Mouse (Mus musculus): ENCODE measurements around the gene BC016579. TPM values are rescaled to one million over a fixed set of nuclear protein-coding genes. Genes with fewer than 3 reads are reported as not detected.

BC016579 gene
- 0.27 TPM in 1 of 2 replicates, not detected in the other for polyA plus RNA-seq (2016; fragmentation: Nextera tagmentation; extraction: Ambion mirVana)

DNA sequence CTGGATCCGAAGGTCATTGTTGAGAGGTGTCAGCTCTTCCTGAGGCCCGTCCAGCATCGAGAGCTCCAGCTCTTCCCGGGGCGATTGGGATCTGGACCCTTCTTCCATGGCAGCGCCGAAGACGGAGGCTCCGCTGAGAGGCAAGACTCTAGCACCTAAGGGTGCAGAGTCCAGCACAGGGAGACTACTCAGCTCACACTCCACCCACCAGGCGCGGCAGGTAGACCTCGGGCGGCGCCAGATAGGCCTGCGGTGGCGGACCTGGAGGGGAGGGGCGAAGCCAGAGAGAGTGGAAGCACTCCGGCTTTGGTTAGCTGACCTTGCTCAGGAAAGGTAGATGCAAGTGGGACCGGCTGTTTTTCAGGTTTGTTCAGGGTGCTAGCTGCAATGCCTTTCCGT is at the start of gene BC016579:
Gene BC016579 (minus strand): TSS at position 135 of the 399 bp plus-strand sequence.
- WGBS = 5% methylated on average over 20 of the region's 20 CpGs
- Histone ChIP-seq H3K9ac (no peak within 1 kb of the TSS), H3K27ac (no peak within 1 kb of the TSS), H3K27me3 (peaks cover 18% of the 10 kb centered on the region), H3K4me2 (replicated peaks) (peak within 1 kb of the TSS; percentile 57), H3K9me3 (replicated peaks) (no peaks in the 10 kb centered on the region), H3K4me3 (peak within 1 kb of the TSS; percentile 25), H3K36me3 (no peaks in the 10 kb centered on the region), H3K4me1 (peaks cover 8% of the 10 kb centered on the region)
- ATAC-seq (ENCODE audit: low FRiP score) = no peak

GRCm38 (mm10) chr16:45699301-45699700 is 45.4 kb upstream of the BC016579 start:
- no peak overlapping the region for H3K9ac ChIP-seq
- no peak for ATAC-seq (ENCODE audit: low FRiP score)
- no peak overlapping the region for H3K4me3 ChIP-seq
- H3K27me3 ChIP-seq = no peaks in the 10 kb centered on the region
- 84% methylated on average over 5 of the region's 5 CpGs for WGBS
- no peaks in the 10 kb centered on the region for H3K4me1 ChIP-seq
- no peaks in the 10 kb centered on the region for H3K9me3 ChIP-seq (replicated peaks)
- H3K4me2 ChIP-seq (replicated peaks) = no peak overlapping the region
- no peaks in the 10 kb centered on the region for H3K36me3 ChIP-seq
- H3K27ac ChIP-seq = no peak overlapping the region

- H3K4me2 ChIP-seq (replicated peaks) = no peak overlapping the region
- H3K4me1 ChIP-seq = no peaks in the 10 kb centered on the region
- no peak overlapping the region for H3K9ac ChIP-seq
- WGBS = 65% methylated on average over 6 of the region's 6 CpGs
- H3K27me3 ChIP-seq = no peaks in the 10 kb centered on the region
- H3K4me3 ChIP-seq = no peak overlapping the region
- no peaks in the 10 kb centered on the region for H3K9me3 ChIP-seq (replicated peaks)
- no peak for ATAC-seq (ENCODE audit: low FRiP score)
- no peaks in the 10 kb centered on the region for H3K36me3 ChIP-seq
- no peak overlapping the region for H3K27ac ChIP-seq
Measured at GRCm38 (mm10) chr16:45697996-45698395, 44.1 kb upstream of the BC016579 start.

DNA sequence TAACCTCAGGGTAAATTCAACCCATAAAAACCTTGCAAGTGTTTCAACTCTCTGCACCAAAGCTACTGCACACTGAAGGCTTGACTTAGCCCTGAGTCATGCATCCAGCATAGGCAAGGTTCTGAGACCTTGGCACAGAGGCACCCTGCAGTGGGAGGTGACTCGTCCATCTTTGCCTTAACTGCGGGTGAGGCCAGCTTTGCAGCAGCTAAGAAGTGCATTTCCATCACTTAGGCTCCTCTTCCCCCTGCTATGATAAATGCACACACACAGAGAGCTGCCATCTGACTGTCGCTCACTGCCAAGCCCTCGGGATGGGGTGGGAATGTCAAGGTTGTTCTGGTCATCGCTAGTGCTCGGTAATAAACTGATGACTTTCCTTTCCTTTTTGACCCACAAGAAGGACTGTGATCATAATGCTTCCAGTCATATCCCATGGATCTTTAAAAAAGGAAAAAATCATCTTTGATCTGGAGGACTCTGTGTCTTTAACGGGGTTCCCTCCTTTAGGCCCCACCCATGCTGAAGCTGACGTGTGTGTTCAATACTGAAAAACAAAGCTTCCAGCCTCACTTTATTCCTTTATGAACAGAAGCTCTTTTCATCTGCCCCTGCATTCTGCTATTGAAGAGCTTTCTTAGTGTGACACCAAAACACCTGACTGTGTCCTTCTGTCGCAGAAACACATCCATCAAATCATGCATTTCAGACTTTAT is 41.7 kb upstream of the BC016579 start:
- no peaks in the 10 kb centered on the region for H3K9me3 ChIP-seq (replicated peaks)
- H3K27ac ChIP-seq = no peak overlapping the region
- H3K9ac ChIP-seq = no peak overlapping the region
- H3K27me3 ChIP-seq = no peaks in the 10 kb centered on the region
- WGBS = 71% methylated on average over 9 of the region's 9 CpGs
- ATAC-seq (ENCODE audit: low FRiP score) = no peak
- peaks cover under 1% of the 10 kb centered on the region; the same call in 1 of the 2 replicates for H3K4me1 ChIP-seq
- no peak overlapping the region for H3K4me3 ChIP-seq
- H3K36me3 ChIP-seq = no peaks in the 10 kb centered on the region
- no peak overlapping the region for H3K4me2 ChIP-seq (replicated peaks)

- Histone ChIP-seq H3K27me3 (no peaks in the 10 kb centered on the region), H3K36me3 (no peaks in the 10 kb centered on the region), H3K9ac (no peak within 1 kb of the TSS), H3K4me2 (replicated peaks) (no peak within 1 kb of the TSS), H3K27ac (no peak within 1 kb of the TSS), H3K9me3 (replicated peaks) (no peaks in the 10 kb centered on the region), H3K4me1 (peaks cover 8% of the 10 kb centered on the region), H3K4me3 (no peak within 1 kb of the TSS)
- 76% methylated on average over 10 of the region's 10 CpGs for WGBS
- no peak for ATAC-seq (ENCODE audit: low FRiP score)
Measured at GRCm38 (mm10) chr16:45693558-45693957, 39.7 kb upstream of the BC016579 start, which contains the start of gene Tmprss7. Gene Tmprss7 (minus strand): TSS chr16:45693658.

DNA sequence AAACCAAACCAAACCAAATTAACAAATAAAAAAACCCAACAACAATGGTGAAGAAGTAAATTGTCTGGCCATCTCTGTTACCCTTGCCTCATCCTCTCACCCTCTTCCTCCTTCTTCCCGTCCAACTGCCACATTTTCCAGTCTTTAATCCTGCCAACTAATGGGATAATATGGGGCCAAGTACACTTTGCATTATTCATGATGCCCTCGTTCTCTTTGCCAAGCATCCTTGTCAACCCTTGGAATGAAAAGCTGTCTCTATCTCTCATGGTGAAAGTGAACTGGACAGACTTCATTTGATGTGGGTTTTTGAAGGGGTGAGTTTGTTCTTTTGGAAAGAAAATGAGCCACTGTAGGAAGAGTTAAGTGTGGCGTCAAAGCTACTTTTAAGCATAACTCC is 39.0 kb upstream of the BC016579 start:
- Histone ChIP-seq H3K36me3 (no peaks in the 10 kb centered on the region), H3K4me2 (replicated peaks) (no peak overlapping the region), H3K27me3 (no peaks in the 10 kb centered on the region), H3K4me1 (peaks cover 8% of the 10 kb centered on the region), H3K9me3 (replicated peaks) (no peaks in the 10 kb centered on the region), H3K4me3 (no peak overlapping the region), H3K27ac (no peak overlapping the region), H3K9ac (no peak overlapping the region)
- 59% methylated on average over 3 of the region's 3 CpGs for WGBS
- no peak for ATAC-seq (ENCODE audit: low FRiP score)

DNA sequence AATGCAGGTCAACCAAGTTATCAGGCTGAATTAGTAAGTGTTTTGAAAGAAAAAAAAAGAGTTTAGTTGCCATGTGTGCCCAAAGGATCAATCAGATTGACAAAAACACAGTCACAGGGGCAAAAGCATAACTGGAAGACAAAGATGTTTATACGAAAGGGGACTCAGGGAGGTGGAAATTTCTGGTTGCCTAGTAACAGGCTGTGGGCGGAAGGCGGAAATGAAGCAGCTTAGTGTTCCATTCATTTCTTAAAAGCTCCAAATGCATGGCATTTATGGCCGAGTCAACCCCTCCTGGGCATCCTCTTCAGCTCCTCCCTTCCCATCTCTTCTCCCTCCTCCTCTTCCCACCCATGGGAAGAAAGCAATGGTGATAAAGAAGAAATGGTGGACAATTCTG is 36.3 kb upstream of the BC016579 start:
- ATAC-seq (ENCODE audit: low FRiP score) = peak; percentile 62
- no peak overlapping the region for H3K27ac ChIP-seq
- 13% methylated on average over 4 of the region's 4 CpGs for WGBS

GRCm38 (mm10) chr16:45686833-45687232 is 33.0 kb upstream of the BC016579 start:
- Histone ChIP-seq H3K9ac (no peak overlapping the region), H3K9me3 (replicated peaks) (no peaks in the 10 kb centered on the region), H3K4me1 (peaks cover 8% of the 10 kb centered on the region), H3K36me3 (no peaks in the 10 kb centered on the region), H3K27ac (no peak overlapping the region), H3K27me3 (no peaks in the 10 kb centered on the region), H3K4me3 (no peak overlapping the region), H3K4me2 (replicated peaks) (no peak overlapping the region)
- ATAC-seq (ENCODE audit: low FRiP score) = no peak
- 88% methylated on average over 3 of the region's 3 CpGs for WGBS

More for the DNA sequence above, 36.3 kb upstream of the BC016579 start:
- peaks cover 8% of the 10 kb centered on the region for H3K4me1 ChIP-seq
- H3K36me3 ChIP-seq = no peaks in the 10 kb centered on the region
- H3K9ac ChIP-seq = no peak overlapping the region
- H3K4me2 ChIP-seq (replicated peaks) = no peak overlapping the region
- no peak overlapping the region for H3K4me3 ChIP-seq
- H3K27me3 ChIP-seq = no peaks in the 10 kb centered on the region
- no peaks in the 10 kb centered on the region for H3K9me3 ChIP-seq (replicated peaks)

- 67% methylated on average over 3 of the region's 3 CpGs for WGBS
- no peak overlapping the region for H3K4me3 ChIP-seq
- H3K36me3 ChIP-seq = no peaks in the 10 kb centered on the region
- H3K9ac ChIP-seq = no peak overlapping the region
- peaks cover 4% of the 10 kb centered on the region for H3K4me1 ChIP-seq
- no peak overlapping the region for H3K27ac ChIP-seq
- no peak for ATAC-seq (ENCODE audit: low FRiP score)
- H3K9me3 ChIP-seq (replicated peaks) = no peaks in the 10 kb centered on the region
- H3K27me3 ChIP-seq = no peaks in the 10 kb centered on the region
- no peak overlapping the region for H3K4me2 ChIP-seq (replicated peaks)
Measured at GRCm38 (mm10) chr16:45685295-45685694, 31.4 kb upstream of the BC016579 start.

DNA sequence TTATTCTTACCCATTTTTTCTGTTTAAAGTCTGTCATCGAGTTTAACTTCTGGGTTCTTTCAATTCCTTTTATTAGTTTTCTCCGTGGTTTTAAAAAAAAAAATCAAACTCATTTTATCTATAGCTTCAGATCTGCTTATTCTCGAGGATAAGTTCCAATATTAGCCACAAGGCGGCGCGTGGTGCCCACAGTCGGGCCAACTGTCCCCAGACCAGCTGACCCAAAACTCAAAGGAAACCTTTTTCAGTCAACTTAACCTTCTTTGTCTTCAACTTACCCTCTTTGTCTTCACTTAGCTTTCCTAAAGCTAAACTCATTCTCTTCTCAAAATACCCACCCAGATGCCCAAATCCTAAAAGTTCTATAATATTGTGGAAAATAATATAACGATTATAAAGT is 30.9 kb upstream of the BC016579 start:
- ATAC-seq (ENCODE audit: low FRiP score) = peak; percentile 30; the same call in 1 of the 2 replicates
- 14% methylated on average over 8 of the region's 8 CpGs for WGBS
- H3K27me3 ChIP-seq = no peaks in the 10 kb centered on the region
- no peaks in the 10 kb centered on the region for H3K9me3 ChIP-seq (replicated peaks)
- no peak overlapping the region for H3K4me3 ChIP-seq
- no peak overlapping the region for H3K9ac ChIP-seq
- H3K36me3 ChIP-seq = no peaks in the 10 kb centered on the region
- no peak overlapping the region for H3K27ac ChIP-seq
- no peaks in the 10 kb centered on the region; the same call in 1 of the 2 replicates for H3K4me1 ChIP-seq
- no peak overlapping the region for H3K4me2 ChIP-seq (replicated peaks)

GRCm38 (mm10) chr16:45676462-45676861 is 22.6 kb upstream of the BC016579 start:
- no peak overlapping the region for H3K4me3 ChIP-seq
- H3K36me3 ChIP-seq = no peaks in the 10 kb centered on the region
- no peaks in the 10 kb centered on the region for H3K27me3 ChIP-seq
- no peak overlapping the region for H3K27ac ChIP-seq
- no peak overlapping the region for H3K4me2 ChIP-seq (replicated peaks)
- no peaks in the 10 kb centered on the region for H3K9me3 ChIP-seq (replicated peaks)
- ATAC-seq (ENCODE audit: low FRiP score) = no peak
- 56% methylated on average over 1 of the region's 1 CpGs for WGBS
- no peak overlapping the region for H3K9ac ChIP-seq
- no peaks in the 10 kb centered on the region for H3K4me1 ChIP-seq

- WGBS = 63% methylated on average over 4 of the region's 4 CpGs
- Histone ChIP-seq H3K9ac (no peak overlapping the region), H3K4me3 (no peak overlapping the region), H3K27ac (no peak overlapping the region), H3K4me2 (replicated peaks) (no peak overlapping the region), H3K4me1 (no peaks in the 10 kb centered on the region; the same call in 1 of the 2 replicates), H3K9me3 (replicated peaks) (no peaks in the 10 kb centered on the region), H3K27me3 (no peaks in the 10 kb centered on the region), H3K36me3 (no peaks in the 10 kb centered on the region)
- no peak for ATAC-seq (ENCODE audit: low FRiP score)
Measured at GRCm38 (mm10) chr16:45670005-45670404, 16.1 kb upstream of the BC016579 start.

DNA sequence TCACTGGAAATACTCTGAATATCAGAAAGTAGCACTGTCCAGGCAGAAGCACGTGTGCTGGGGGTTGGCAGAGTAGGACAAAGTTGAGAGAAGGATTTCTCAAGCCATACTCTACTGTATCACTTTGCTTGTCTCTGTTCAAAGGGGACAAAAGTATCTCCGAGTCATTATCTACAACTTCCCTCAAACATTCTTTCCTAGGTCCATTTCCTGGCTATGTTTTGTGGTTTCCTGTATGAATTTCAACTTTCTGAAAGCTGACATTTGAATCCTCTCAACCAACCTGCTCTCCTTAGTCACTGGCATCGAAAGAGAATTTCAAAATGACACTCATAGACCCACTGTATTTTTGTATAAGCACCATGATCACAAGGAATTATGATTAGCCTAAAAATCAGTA is 14.3 kb upstream of the BC016579 start:
- Histone ChIP-seq H3K4me3 (no peak overlapping the region), H3K9ac (no peak overlapping the region), H3K27ac (no peak overlapping the region), H3K36me3 (no peaks in the 10 kb centered on the region), H3K9me3 (replicated peaks) (no peaks in the 10 kb centered on the region), H3K27me3 (no peaks in the 10 kb centered on the region), H3K4me1 (no peaks in the 10 kb centered on the region; the same call in 1 of the 2 replicates), H3K4me2 (replicated peaks) (no peak overlapping the region)
- WGBS = 72% methylated on average over 3 of the region's 3 CpGs
- ATAC-seq (ENCODE audit: low FRiP score) = no peak
